Mouse (Mus musculus) brain, adult 2 months (tissue): ENCODE data around the gene Polr2g.

ENCODE experiments used
- DNase-seq: peaks from one replicate; pipeline ENCODE4 v3.0.0; 2011; ENCODE audit warnings: low read depth, low spot score

Polr2g gene

DNA sequence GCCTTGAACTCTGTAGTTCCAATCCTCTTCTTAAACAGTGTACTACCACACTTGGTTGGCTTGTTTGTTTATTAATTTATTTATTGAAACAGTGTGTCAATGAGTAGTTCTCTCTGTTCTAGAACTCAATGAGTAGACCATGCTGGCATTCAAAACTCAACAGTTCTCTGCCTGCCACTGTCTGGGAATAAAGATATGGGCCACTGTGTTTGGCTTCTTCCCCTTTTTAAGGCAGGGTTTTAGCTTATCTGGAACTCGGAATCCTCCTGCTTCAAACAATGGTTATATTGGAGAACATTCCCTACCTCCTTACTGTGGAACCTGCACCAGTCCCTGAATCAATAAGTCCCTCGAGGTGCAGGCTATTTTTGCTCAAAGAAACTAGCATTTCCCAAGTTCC, 39.5 kb downstream of the Polr2g start:
- no peak for DNase-seq

GRCm38 (mm10) chr19:8757471-8757998, 40.8 kb downstream of the Polr2g start:
- no peak for DNase-seq

GRCm38 (mm10) chr19:8756635-8757387, 41.6 kb downstream of the Polr2g start, which contains the start of gene Nxf1:
TSS of gene Nxf1 (plus strand) at chr19:8757073.
- peak; percentile 97 for DNase-seq

DNA sequence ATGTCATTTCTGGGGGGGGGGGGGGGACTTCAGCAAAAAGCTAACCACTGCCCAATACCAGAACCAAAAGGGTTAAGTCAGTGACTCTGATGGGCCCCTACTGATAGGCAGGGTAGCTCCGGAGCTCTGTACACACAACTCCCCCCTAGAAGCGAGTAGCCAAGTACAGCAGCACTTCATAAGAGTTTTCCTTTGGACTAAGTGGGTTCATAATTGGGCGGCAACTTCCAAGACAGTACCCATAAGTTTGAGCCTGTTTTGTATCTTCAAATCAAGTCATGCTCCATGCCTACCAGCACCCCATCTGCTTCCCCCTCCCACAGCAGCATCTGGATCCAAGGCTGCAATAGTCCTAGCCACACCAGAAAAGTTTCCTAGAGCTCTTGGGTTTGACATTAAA, 42.7 kb downstream of the Polr2g start:
- DNase-seq: no peak

DNA sequence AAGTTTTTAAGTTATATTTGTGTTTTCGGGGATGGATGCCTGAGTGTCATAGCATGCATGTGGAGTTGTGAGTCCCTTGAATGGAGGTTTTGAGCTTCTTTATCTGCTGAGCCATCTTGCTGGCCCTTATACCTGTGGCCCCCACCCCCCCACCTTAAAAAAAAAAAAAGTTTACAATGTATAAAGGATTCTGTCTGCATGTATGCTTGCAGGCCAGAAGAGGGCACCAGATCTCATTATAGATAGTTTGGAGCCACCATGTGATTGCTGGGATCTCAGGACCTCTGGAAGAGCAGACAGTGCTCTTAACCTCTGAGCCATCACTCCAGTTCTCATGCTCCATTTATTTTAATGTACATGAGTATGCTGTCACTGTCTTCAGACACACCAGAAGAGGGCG, 51.0 kb downstream of the Polr2g start:
- no peak for DNase-seq

DNA sequence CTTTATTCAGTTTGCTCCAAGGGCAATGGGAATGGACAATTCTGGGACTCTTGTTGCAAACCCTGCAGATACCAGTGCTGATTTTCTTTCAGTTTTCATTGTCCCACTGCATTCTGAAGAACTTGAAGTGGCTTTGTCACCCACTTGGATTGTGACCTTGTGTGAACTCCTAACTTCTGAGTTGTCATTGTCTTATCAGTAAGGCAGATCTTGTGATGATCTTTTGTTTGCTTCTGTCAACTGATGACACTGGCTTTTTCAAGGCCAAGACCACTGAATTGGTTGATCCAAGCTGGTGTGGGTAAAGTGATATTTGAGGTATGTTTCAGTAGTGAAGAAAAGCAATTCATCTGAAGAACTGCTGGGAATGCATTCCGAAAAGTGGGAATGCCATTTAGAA, 53.0 kb downstream of the Polr2g start:
- no peak for DNase-seq
